In the genomic region with DNA sequence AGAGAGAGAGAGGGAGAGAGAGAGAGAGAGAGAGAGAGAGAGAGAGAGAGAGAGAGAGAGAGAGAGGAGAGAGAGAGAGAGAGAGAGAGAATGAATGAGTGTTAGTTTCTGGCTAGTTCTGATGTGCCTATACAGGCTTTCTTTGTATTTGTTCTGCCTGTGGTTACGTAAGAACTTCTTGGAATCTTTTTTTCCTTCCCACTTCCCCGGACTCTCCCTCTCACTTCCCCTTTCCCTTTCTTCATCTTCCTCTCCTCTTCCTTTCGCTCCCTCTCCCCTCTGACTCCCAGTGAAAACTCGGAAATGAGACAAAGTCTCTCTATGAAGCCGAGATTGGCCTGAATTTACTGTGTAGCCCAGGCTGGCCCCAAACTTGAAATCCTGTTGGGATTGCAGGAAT, we compare ENCODE assay signal across 20 mouse cellular contexts. TPM values are rescaled to one million over a fixed set of nuclear protein-coding genes. Genes with fewer than 3 reads are reported as not detected.
"Had no signal": no experiment of that assay in that cellular context is flagged by ENCODE, and none has a peak within 500 bp of the region (broad histone marks: within the 10 kb centered on the region; RNA-seq: fewer than 3 reads in every experiment).

No protein-coding gene starts in this region.

- H3K27ac ChIP-seq: kidney, postnatal 0 days; limb, embryonic 13.5 days; liver, embryonic 14.5 days; midbrain, embryonic 15.5 days; neural tube, embryonic 12.5 days had no signal

- H3K9me3 ChIP-seq: limb, embryonic 13.5 days; megakaryocyte, embryonic 14.5 days; midbrain, embryonic 15.5 days; neural tube, embryonic 12.5 days had no signal

- H3K9ac ChIP-seq: limb, embryonic 13.5 days; liver, embryonic 14.5 days; midbrain, embryonic 15.5 days; neural tube, embryonic 12.5 days had no signal

- H3K27me3 ChIP-seq: midbrain, embryonic 15.5 days; neural tube, embryonic 12.5 days had no signal

- ATAC-seq: inflammation-experienced regulatory T-cells, adult 6 months; intestine, postnatal 0 days; midbrain, embryonic 15.5 days had no signal

- H3K4me3 ChIP-seq: limb, embryonic 13.5 days; megakaryocyte, embryonic 14.5 days; midbrain, embryonic 15.5 days; neural tube, embryonic 12.5 days had no signal

- DNase-seq: kidney, adult 8-10 months; kidney, postnatal 36 days; layer of hippocampus, adult 9-11 months; left cerebral cortex, postnatal 4 days; lung, adult 2 months; lung, postnatal 10 days; right cerebral cortex, postnatal 4 days; spleen, adult 18-20 months; thymus, adult 18-20 months; thymus, postnatal 25 days had no signal

- H3K4me1 ChIP-seq: limb, embryonic 13.5 days; midbrain, embryonic 15.5 days; neural tube, embryonic 12.5 days had no signal

- H3K4me2 ChIP-seq: limb, embryonic 13.5 days; midbrain, embryonic 11.5 days; midbrain, embryonic 15.5 days; neural tube, embryonic 12.5 days had no signal

- H3K36me3 ChIP-seq: limb, embryonic 13.5 days; midbrain, embryonic 15.5 days; neural tube, embryonic 12.5 days had no signal

RNA-seq across cellular contexts. Expression of gene Cavin1, which starts 24.0 kb away (rescaled TPM):
- total RNA-seq: monocyte, adult 5-6 weeks had no signal
